Mouse (Mus musculus) limb, embryonic 12.5 days (tissue): ENCODE results near the gene Ahctf1. TPM values are rescaled to one million over a fixed set of nuclear protein-coding genes. Genes with fewer than 3 reads are reported as not detected.
"Not testable (repeated sequence)": the region's sequence is repeated elsewhere in the genome, so short reads cannot be mapped to it uniquely, and the experiment has no call there.

Source experiments
- ATAC-seq: fragments of 200-750 bp; cut with Nextera tagmentation; 2 replicates; pipeline ENCODE4 v1.8.0; 2017; ENCODE audit warnings: low read depth, moderate TSS enrichment; ENCODE audit not compliant: insufficient number of reproducible peaks, insufficient read depth, low FRiP score, low TSS enrichment
- H3K27ac ChIP-seq: fragments of 300-500 bp; sonication (generic); 2 replicates; pipeline ENCODE4 v1.5.1; 2016; ENCODE audit warnings: mild to moderate bottlenecking, moderate library complexity
- H3K27me3 ChIP-seq: fragments of 300-500 bp; sonication (generic); 2 replicates; pipeline ENCODE4 v1.6.1; 2016; ENCODE audit warnings: mild to moderate bottlenecking, moderate library complexity
- H3K36me3 ChIP-seq: fragments of 300-500 bp; sonication (generic); 2 replicates; pipeline ENCODE4 v1.6.1; 2016; ENCODE audit warnings: mild to moderate bottlenecking, moderate library complexity
- H3K4me1 ChIP-seq: fragments of 300-500 bp; sonication (generic); replicated peaks from 2 replicates; pipeline ENCODE4 v1.6.1; 2016
- H3K4me2 ChIP-seq: fragments of 300-500 bp; sonication (generic); 2 replicates; pipeline ENCODE4 v1.6.1; 2016; ENCODE audit warnings: mild to moderate bottlenecking, moderate library complexity
- H3K4me3 ChIP-seq: fragments of 300-500 bp; sonication (generic); replicated peaks from 2 replicates; pipeline ENCODE4 v1.5.1; 2016; ENCODE audit warnings: mild to moderate bottlenecking
- H3K9ac ChIP-seq: fragments of 300-500 bp; sonication (generic); replicated peaks from 2 replicates; pipeline ENCODE4 v1.6.1; 2016; ENCODE audit warnings: mild to moderate bottlenecking, moderate library complexity
- H3K9me3 ChIP-seq: fragments of 300-500 bp; sonication (generic); 2 replicates; pipeline ENCODE4 v1.6.1; 2016; ENCODE audit warnings: mild to moderate bottlenecking, moderate library complexity
- WGBS: fragments of 180-500 bp; shearing (Covaris S2); methylation state at CpG from one replicate; pipeline ENCODE4 v1.1.7; 2016; 5-methylcytosine and 5-hydroxymethylcytosine counted together
- polyA plus RNA-seq: library from polyadenylated mRNA; unstranded; fragments of >200 nt; fragmentation: Nextera tagmentation; extraction: Ambion mirVana; gene quantifications from 2 replicates; pipeline ENCODE4 v1.2.1, GENCODE M21; 2016

Ahctf1 gene
- polyA plus RNA-seq, 1 experiment from 2014 or later: 33.3 TPM

GRCm38 (mm10) chr1:179745171-179745570 lies 58.3 kb downstream of the Ahctf1 start, which contains the start of gene Kif28:
Gene Kif28 (minus strand): TSS chr1:179745271.
- WGBS: 92% methylated on average over 9 of the region's 9 CpGs

GRCm38 (mm10) chr1:179743593-179744193 lies 59.8 kb downstream of the Ahctf1 start:
- no peak for ATAC-seq
- Histone ChIP-seq H3K27ac (no peak overlapping the region), H3K4me3 (no peak overlapping the region), H3K9ac (no peak overlapping the region), H3K36me3 (peaks cover 53% of the 10 kb centered on the region), H3K27me3 (no peaks in the 10 kb centered on the region), H3K4me1 (no peaks in the 10 kb centered on the region), H3K4me2 (no peak overlapping the region), H3K9me3 (no peaks in the 10 kb centered on the region)
- WGBS: 88% methylated on average over 4 of the region's 4 CpGs

More at GRCm38 (mm10) chr1:179745171-179745570, 58.3 kb downstream of the Ahctf1 start, which contains the start of gene Kif28:
- H3K36me3 ChIP-seq: peaks cover 67% of the 10 kb centered on the region
- H3K4me3 ChIP-seq: no peak within 1 kb of the TSS
- H3K9ac ChIP-seq: no peak within 1 kb of the TSS
- no peaks in the 10 kb centered on the region for H3K4me1 ChIP-seq
- no peak for ATAC-seq
- no peaks in the 10 kb centered on the region for H3K9me3 ChIP-seq
- H3K27ac ChIP-seq: no peak within 1 kb of the TSS
- no peak within 1 kb of the TSS for H3K4me2 ChIP-seq
- H3K27me3 ChIP-seq: no peaks in the 10 kb centered on the region

- H3K27me3 ChIP-seq: no peaks in the 10 kb centered on the region
- H3K4me2 ChIP-seq: no peak overlapping the region
- no peaks in the 10 kb centered on the region for H3K4me1 ChIP-seq
- no peaks in the 10 kb centered on the region for H3K9me3 ChIP-seq
- no peak overlapping the region for H3K9ac ChIP-seq
- H3K4me3 ChIP-seq: no peak overlapping the region
- 84% methylated on average over 3 of the region's 3 CpGs for WGBS
- ATAC-seq: no peak
- H3K36me3 ChIP-seq: no peaks in the 10 kb centered on the region
- H3K27ac ChIP-seq: no peak overlapping the region
Observed at GRCm38 (mm10) chr1:179736483-179736882, 67.0 kb downstream of the Ahctf1 start.

GRCm38 (mm10) chr1:179734500-179735474 lies 68.7 kb downstream of the Ahctf1 start:
- no peak overlapping the region for H3K27ac ChIP-seq
- H3K4me1 ChIP-seq: no peaks in the 10 kb centered on the region
- no peaks in the 10 kb centered on the region for H3K9me3 ChIP-seq
- H3K4me3 ChIP-seq: no peak overlapping the region
- H3K27me3 ChIP-seq: no peaks in the 10 kb centered on the region
- H3K4me2 ChIP-seq: no peak overlapping the region; the same call in 1 of the 2 replicates
- ATAC-seq: no peak
- no peak overlapping the region for H3K9ac ChIP-seq
- no peaks in the 10 kb centered on the region for H3K36me3 ChIP-seq
- WGBS: 35% methylated on average over 15 of the region's 15 CpGs

GRCm38 (mm10) chr1:179731391-179731790 lies 72.1 kb downstream of the Ahctf1 start:
- Histone ChIP-seq H3K4me2 (no peak overlapping the region), H3K4me3 (no peak overlapping the region), H3K9ac (no peak overlapping the region), H3K27me3 (no peaks in the 10 kb centered on the region), H3K27ac (no peak overlapping the region), H3K36me3 (no peaks in the 10 kb centered on the region), H3K9me3 (0 out of 2 replicates have a peak, but pooled peaks cover 3% of the 10 kb centered on the region), H3K4me1 (no peaks in the 10 kb centered on the region)
- WGBS: 89% methylated on average over 3 of the region's 3 CpGs
- ATAC-seq: no peak

GRCm38 (mm10) chr1:179728661-179729060 lies 74.8 kb downstream of the Ahctf1 start:
- H3K4me1 ChIP-seq: no peaks in the 10 kb centered on the region
- H3K9me3 ChIP-seq: 0 out of 2 replicates have a peak, but pooled peaks cover 3% of the 10 kb centered on the region
- H3K9ac ChIP-seq: no peak overlapping the region
- WGBS: 88% methylated on average over 10 of the region's 10 CpGs
- no peaks in the 10 kb centered on the region for H3K36me3 ChIP-seq
- no peaks in the 10 kb centered on the region for H3K27me3 ChIP-seq
- no peak overlapping the region for H3K4me3 ChIP-seq
- no peak overlapping the region for H3K27ac ChIP-seq
- ATAC-seq: no peak
- H3K4me2 ChIP-seq: no peak overlapping the region

- ATAC-seq: no peak
- Histone ChIP-seq H3K27ac (no peak overlapping the region), H3K4me3 (no peak overlapping the region), H3K9me3 (no peaks in the 10 kb centered on the region), H3K4me2 (no peak overlapping the region), H3K9ac (no peak overlapping the region), H3K27me3 (no peaks in the 10 kb centered on the region), H3K4me1 (no peaks in the 10 kb centered on the region), H3K36me3 (no peaks in the 10 kb centered on the region)
- WGBS: 64% methylated on average over 8 of the region's 8 CpGs
Observed at GRCm38 (mm10) chr1:179722811-179723469, 80.5 kb downstream of the Ahctf1 start.

- no peaks in the 10 kb centered on the region for H3K4me1 ChIP-seq
- no peak overlapping the region for H3K4me3 ChIP-seq
- 97% methylated on average over 4 of the region's 4 CpGs for WGBS
- no peak overlapping the region for H3K4me2 ChIP-seq
- H3K27me3 ChIP-seq: no peaks in the 10 kb centered on the region
- H3K9me3 ChIP-seq: 0 out of 2 replicates have a peak, but pooled peaks cover 2% of the 10 kb centered on the region
- H3K36me3 ChIP-seq: no peaks in the 10 kb centered on the region
- ATAC-seq: no peak
- no peak overlapping the region for H3K9ac ChIP-seq
- no peak overlapping the region for H3K27ac ChIP-seq
Observed at GRCm38 (mm10) chr1:179715786-179716185, 87.7 kb downstream of the Ahctf1 start.

- H3K36me3 ChIP-seq, H3K9ac ChIP-seq, H3K9me3 ChIP-seq, H3K4me1 ChIP-seq, H3K27ac ChIP-seq, H3K4me3 ChIP-seq, H3K27me3 ChIP-seq, H3K4me2 ChIP-seq, ATAC-seq: not testable (repeated sequence)
- whole genome bisulfite sequencing: 86% methylated on average over 4 of the region's 4 CpGs
Observed at GRCm38 (mm10) chr1:179715289-179715688, 88.2 kb downstream of the Ahctf1 start.

GRCm38 (mm10) chr1:179713367-179713766 lies 90.1 kb downstream of the Ahctf1 start:
- H3K9ac ChIP-seq: no peak overlapping the region
- H3K36me3 ChIP-seq: no peaks in the 10 kb centered on the region
- 89% methylated on average over 3 of the region's 3 CpGs for WGBS
- H3K27me3 ChIP-seq: no peaks in the 10 kb centered on the region
- ATAC-seq: no peak
- H3K4me1 ChIP-seq: no peaks in the 10 kb centered on the region; the same call in 1 of the 2 replicates
- H3K4me2 ChIP-seq: no peak overlapping the region
- no peak overlapping the region for H3K27ac ChIP-seq
- no peak overlapping the region for H3K4me3 ChIP-seq
- H3K9me3 ChIP-seq: 0 out of 2 replicates have a peak, but pooled peaks cover 2% of the 10 kb centered on the region

GRCm38 (mm10) chr1:179712658-179713057 lies 90.8 kb downstream of the Ahctf1 start:
- no peak for ATAC-seq
- H3K9ac ChIP-seq: no peak overlapping the region
- 0 out of 2 replicates have a peak, but pooled peaks cover 2% of the 10 kb centered on the region for H3K9me3 ChIP-seq
- no peak overlapping the region for H3K27ac ChIP-seq
- WGBS: 71% methylated on average over 7 of the region's 7 CpGs
- H3K4me1 ChIP-seq: no peaks in the 10 kb centered on the region; the same call in 1 of the 2 replicates
- H3K27me3 ChIP-seq: no peaks in the 10 kb centered on the region
- H3K4me2 ChIP-seq: no peak overlapping the region
- no peaks in the 10 kb centered on the region for H3K36me3 ChIP-seq
- H3K4me3 ChIP-seq: no peak overlapping the region
